Mouse (Mus musculus) midbrain, embryonic 12.5 days (tissue): Measurements from ENCODE around the gene Dlg2. TPM values are rescaled to one million over a fixed set of nuclear protein-coding genes. Genes with fewer than 3 reads are reported as not detected.

ENCODE experiments used
- ATAC-seq: fragments of 200-750 bp; cut with Nextera tagmentation; 2 replicates; pipeline ENCODE4 v1.8.0; 2017; ENCODE audit warnings: low read depth, moderate TSS enrichment, moderate library complexity; ENCODE audit not compliant: low FRiP score
- H3K27ac ChIP-seq: fragments of 300-500 bp; sonication (generic); replicated peaks from 2 replicates; pipeline ENCODE4 v1.5.1; 2016; ENCODE audit warnings: mild to moderate bottlenecking
- H3K27me3 ChIP-seq: fragments of 300-500 bp; sonication (generic); 2 replicates; pipeline ENCODE4 v1.6.1; 2016; ENCODE audit warnings: mild to moderate bottlenecking
- H3K36me3 ChIP-seq: fragments of 300-500 bp; sonication (generic); 2 replicates; pipeline ENCODE4 v1.6.1; 2016
- H3K4me1 ChIP-seq: fragments of 300-500 bp; sonication (generic); 2 replicates; pipeline ENCODE4 v1.6.1; 2016
- H3K4me2 ChIP-seq: fragments of 300-500 bp; sonication (generic); replicated peaks from 2 replicates; pipeline ENCODE4 v1.6.1; 2016; ENCODE audit warnings: mild to moderate bottlenecking, moderate library complexity
- H3K4me3 ChIP-seq: fragments of 300-500 bp; sonication (generic); 2 replicates; pipeline ENCODE4 v1.5.1; 2016; ENCODE audit warnings: mild to moderate bottlenecking
- H3K9ac ChIP-seq: fragments of 300-500 bp; sonication (generic); replicated peaks from 2 replicates; pipeline ENCODE4 v1.6.1; 2016; ENCODE audit warnings: mild to moderate bottlenecking, moderate library complexity
- H3K9me3 ChIP-seq: fragments of 300-500 bp; sonication (generic); 2 replicates; pipeline ENCODE4 v1.6.1; 2016; ENCODE audit warnings: mild to moderate bottlenecking
- WGBS: fragments of 180-500 bp; shearing (Covaris S2); methylation state at CpG from one replicate; pipeline ENCODE4 v1.1.7; 2016; 5-methylcytosine and 5-hydroxymethylcytosine counted together
- polyA plus RNA-seq: library from polyadenylated mRNA; unstranded; fragments of >200 nt; fragmentation: Nextera tagmentation; extraction: Ambion mirVana; gene quantifications from 2 replicates; pipeline ENCODE4 v1.2.1, GENCODE M21; 2016

Gene Dlg2
- polyA plus RNA-seq, 1 experiment from 2014 or later = 4.2 TPM

DNA sequence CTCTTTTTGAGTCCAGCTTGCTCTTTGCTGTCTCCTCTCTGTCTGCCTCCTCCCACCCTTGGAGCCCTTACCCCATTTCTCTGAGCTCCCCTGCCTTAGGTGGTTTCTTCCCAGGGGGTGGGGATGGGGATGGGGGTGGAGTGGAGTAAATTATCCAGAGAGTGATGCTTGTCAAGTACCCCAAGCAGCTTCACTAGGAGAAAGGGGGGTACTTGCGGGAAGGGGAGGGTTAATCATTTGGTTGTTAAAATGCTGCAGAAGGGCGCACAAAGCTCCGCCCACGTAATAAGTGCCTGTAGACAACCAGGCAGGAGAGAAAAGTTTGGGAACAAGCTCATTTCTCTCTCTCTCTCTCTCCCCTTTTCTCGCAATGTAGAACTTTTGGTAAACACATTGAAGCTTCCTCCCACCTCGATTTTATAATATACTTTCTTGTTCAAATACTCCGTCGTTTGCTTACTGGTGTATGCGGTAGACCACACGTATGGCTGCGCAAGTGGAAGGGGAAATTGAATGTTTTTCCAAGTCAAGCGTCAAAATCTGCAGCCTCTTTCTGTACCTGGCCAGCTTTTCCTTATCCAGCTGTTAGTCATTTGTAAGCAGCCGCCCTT lies 410.0 kb downstream of the Dlg2 start:
- peak; percentile 69 for ATAC-seq
- H3K4me3 ChIP-seq = peak overlapping the region; percentile 45
- H3K9ac ChIP-seq = peak overlapping the region; percentile 60; the same call in 1 of the 2 replicates
- no peaks in the 10 kb centered on the region; the same call in 1 of the 2 replicates for H3K27me3 ChIP-seq
- peaks cover 9% of the 10 kb centered on the region for H3K4me1 ChIP-seq
- no peaks in the 10 kb centered on the region for H3K9me3 ChIP-seq
- peak overlapping the region; percentile 65; the same call in 1 of the 2 replicates for H3K27ac ChIP-seq
- H3K36me3 ChIP-seq = no peaks in the 10 kb centered on the region
- peak overlapping the region; percentile 84 for H3K4me2 ChIP-seq
- WGBS = under 1% methylated on average over 13 of the region's 13 CpGs

DNA sequence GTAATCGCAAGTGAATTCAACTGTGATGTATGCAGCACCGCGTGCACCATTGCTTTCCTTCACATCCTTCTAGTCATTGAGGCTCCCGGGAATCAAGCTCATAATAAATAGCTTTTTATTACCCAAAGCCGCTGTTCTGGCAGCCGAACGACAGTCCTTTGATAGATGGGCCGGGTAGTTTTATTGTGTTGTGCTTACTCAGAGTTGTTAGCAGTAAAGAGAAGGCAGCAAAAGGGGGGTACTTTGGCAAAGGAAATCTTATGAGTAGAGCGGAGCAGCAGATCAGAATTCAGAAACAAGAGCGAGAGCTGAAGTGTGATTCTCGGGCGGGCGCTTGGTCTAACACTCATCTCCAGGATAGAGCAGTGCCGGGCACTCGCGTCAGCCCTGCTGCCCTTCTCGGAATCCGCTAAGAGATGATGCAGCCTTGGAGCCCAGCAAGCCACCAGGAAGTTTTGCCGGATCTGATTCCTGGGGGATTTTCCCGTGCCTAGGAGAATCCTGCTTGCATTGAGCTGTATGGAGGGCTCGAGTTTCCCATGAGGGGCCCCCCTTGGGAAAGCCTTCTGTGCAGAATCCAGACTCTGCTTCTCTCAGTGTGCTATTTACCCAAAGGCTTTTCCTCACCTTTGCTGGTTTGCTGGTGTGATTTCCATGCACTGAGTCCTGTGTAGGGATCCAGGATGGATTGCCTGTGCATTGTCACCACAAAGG lies 410.7 kb downstream of the Dlg2 start:
- Histone ChIP-seq H3K4me2 (peak overlapping the region; percentile 84), H3K27me3 (no peaks in the 10 kb centered on the region; the same call in 1 of the 2 replicates), H3K4me1 (peaks cover 9% of the 10 kb centered on the region), H3K9me3 (no peaks in the 10 kb centered on the region), H3K4me3 (peak overlapping the region; percentile 45), H3K27ac (peak overlapping the region; percentile 65), H3K9ac (peak overlapping the region; percentile 60), H3K36me3 (no peaks in the 10 kb centered on the region)
- peak; percentile 87 for ATAC-seq
- under 1% methylated on average over 21 of the region's 21 CpGs for WGBS

DNA sequence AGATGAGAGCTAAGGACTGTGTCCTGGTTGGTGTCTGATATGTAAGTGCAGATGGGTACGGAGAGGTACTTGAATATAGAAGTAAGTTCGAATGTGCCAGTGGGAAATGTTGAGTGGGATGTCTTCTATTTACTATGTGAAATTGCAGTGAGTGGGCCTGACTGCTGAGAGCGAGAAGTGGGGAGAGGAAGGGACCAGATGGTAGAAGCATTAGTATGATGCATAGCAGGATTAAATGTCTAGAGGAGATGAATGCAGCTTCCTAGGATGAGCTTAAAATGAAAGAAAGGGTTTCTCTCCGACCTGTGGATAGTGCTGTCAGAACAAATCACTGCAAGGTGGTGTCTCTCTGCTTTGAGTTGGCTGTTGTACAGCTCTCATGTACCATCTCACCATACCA lies 451.0 kb downstream of the Dlg2 start:
- Histone ChIP-seq H3K27me3 (no peaks in the 10 kb centered on the region), H3K4me3 (no peak overlapping the region), H3K9ac (no peak overlapping the region), H3K4me2 (no peak overlapping the region), H3K27ac (no peak overlapping the region), H3K36me3 (no peaks in the 10 kb centered on the region), H3K4me1 (no peaks in the 10 kb centered on the region), H3K9me3 (no peaks in the 10 kb centered on the region)
- 71% methylated on average over 4 of the region's 4 CpGs for WGBS
- no peak for ATAC-seq

DNA sequence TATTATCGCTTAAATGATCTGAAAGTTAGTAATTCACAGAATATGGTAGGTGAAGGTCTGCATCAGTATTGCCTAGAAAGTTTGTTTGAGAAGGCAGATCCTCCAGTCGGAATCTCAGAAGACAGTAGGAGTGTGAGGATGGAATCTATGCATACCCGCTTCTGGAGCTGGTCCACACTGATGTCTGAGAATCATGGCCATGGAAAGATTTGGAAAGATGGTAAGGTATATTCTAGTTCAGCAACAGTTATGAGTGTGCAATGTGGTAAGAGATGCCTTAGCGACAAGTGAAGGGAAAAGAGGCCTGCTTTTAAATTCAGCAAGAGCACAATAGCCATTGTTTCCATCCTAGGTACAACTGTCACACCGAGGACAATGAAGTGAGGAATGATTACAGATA lies 464.3 kb downstream of the Dlg2 start:
- H3K36me3 ChIP-seq = no peaks in the 10 kb centered on the region
- no peak overlapping the region for H3K4me2 ChIP-seq
- 83% methylated on average over 5 of the region's 5 CpGs for WGBS
- H3K4me1 ChIP-seq = no peaks in the 10 kb centered on the region
- no peak overlapping the region for H3K27ac ChIP-seq
- H3K9ac ChIP-seq = no peak overlapping the region
- no peaks in the 10 kb centered on the region for H3K9me3 ChIP-seq
- no peaks in the 10 kb centered on the region for H3K27me3 ChIP-seq
- ATAC-seq = no peak
- no peak overlapping the region for H3K4me3 ChIP-seq

DNA sequence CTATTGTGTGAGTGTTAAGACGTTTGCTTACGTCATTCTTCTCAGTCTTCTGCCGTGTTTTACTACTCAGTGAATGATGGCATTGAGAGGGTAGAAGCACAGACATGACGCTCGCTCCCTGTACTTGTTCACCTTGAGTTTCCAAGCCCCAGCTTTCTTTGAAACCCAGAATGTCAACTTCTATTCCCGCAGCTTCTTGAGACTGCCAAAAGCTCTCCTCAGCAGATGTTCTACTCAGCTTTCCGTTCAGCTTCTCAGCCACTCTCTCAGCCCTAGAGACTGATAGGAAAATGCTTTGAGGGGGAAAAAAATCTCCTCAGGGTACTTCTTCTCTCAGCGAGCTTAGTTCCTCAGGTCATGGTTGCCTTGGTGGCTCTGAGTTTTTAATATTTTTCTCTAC lies 470.6 kb downstream of the Dlg2 start:
- no peaks in the 10 kb centered on the region for H3K9me3 ChIP-seq
- no peak overlapping the region for H3K9ac ChIP-seq
- no peak for ATAC-seq
- no peak overlapping the region for H3K4me3 ChIP-seq
- H3K27me3 ChIP-seq = no peaks in the 10 kb centered on the region
- 85% methylated on average over 8 of the region's 8 CpGs for WGBS
- H3K36me3 ChIP-seq = no peaks in the 10 kb centered on the region
- no peak overlapping the region for H3K27ac ChIP-seq
- no peak overlapping the region for H3K4me2 ChIP-seq
- H3K4me1 ChIP-seq = no peaks in the 10 kb centered on the region

DNA sequence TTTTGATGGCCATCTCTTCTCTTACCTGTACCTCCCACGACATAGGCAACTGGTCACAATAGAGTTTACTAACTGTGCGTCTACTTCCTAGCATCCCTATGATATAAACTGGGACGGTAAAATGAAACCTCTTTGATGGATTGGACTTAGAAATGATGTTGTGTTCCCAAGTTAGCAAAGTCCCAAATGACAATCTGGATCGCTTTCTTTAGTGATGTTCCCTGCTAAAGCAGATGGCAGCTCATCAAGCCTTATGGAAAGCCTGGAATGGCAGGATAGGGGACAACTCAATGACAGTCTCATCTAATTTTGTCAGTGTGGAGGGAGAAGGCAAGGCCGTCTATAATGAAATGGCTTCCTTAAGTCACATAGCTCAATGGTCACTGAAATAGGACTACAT lies 472.7 kb downstream of the Dlg2 start:
- H3K36me3 ChIP-seq = no peaks in the 10 kb centered on the region
- H3K27me3 ChIP-seq = no peaks in the 10 kb centered on the region
- H3K4me3 ChIP-seq = no peak overlapping the region
- H3K9ac ChIP-seq = no peak overlapping the region
- H3K4me2 ChIP-seq = no peak overlapping the region
- H3K9me3 ChIP-seq = no peaks in the 10 kb centered on the region
- 91% methylated on average over 5 of the region's 5 CpGs for WGBS
- no peak overlapping the region for H3K27ac ChIP-seq
- ATAC-seq = no peak
- no peaks in the 10 kb centered on the region for H3K4me1 ChIP-seq

DNA sequence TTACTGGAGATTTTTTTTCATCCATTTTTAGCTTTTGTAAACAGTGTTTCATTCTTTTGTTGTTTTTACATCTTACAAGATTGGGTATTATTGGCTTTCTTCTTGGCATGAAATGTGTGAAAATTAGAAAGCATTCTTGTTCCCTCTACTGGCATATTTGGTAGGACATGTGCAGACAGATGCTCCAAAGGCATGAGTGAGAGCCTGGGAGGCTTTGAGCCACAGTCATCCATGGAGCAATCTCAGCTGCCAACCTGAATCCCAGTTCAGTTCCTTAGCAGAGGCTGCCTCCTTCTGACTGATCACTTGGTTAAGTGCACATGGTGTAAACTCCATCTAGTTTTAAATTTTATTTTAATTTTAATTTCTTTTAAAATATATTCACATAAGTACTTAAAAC lies 500.8 kb downstream of the Dlg2 start:
- no peak overlapping the region for H3K9ac ChIP-seq
- H3K9me3 ChIP-seq = no peaks in the 10 kb centered on the region
- H3K4me1 ChIP-seq = no peaks in the 10 kb centered on the region
- H3K27ac ChIP-seq = no peak overlapping the region
- no peaks in the 10 kb centered on the region for H3K27me3 ChIP-seq
- ATAC-seq = no peak
- no peak overlapping the region for H3K4me2 ChIP-seq
- no peak overlapping the region for H3K4me3 ChIP-seq
- H3K36me3 ChIP-seq = no peaks in the 10 kb centered on the region

DNA sequence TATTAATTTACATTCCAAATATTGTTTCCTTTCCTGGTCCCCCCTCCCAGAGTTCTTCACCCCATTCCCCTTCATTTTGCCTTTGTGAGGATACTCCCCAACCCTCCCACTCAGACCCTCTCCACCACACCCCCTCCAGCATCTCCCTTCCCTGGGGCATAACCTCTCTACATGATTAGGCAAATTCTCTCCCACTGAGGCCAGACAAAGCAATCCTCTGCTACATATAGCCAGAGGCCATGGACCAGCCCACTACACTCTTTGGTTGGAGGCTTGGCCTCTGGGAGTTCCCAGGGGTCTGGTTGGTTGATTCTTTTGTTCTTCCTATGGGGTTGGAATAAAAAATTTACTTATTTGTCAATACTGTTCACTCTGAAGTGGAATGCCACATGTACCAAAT lies 505.6 kb downstream of the Dlg2 start:
- H3K9ac ChIP-seq = no peak overlapping the region
- H3K9me3 ChIP-seq = no peaks in the 10 kb centered on the region
- H3K4me2 ChIP-seq = no peak overlapping the region
- no peaks in the 10 kb centered on the region for H3K27me3 ChIP-seq
- no peak overlapping the region for H3K4me3 ChIP-seq
- ATAC-seq = peak; percentile 73
- no peaks in the 10 kb centered on the region for H3K36me3 ChIP-seq
- no peaks in the 10 kb centered on the region for H3K4me1 ChIP-seq
- H3K27ac ChIP-seq = no peak overlapping the region

DNA sequence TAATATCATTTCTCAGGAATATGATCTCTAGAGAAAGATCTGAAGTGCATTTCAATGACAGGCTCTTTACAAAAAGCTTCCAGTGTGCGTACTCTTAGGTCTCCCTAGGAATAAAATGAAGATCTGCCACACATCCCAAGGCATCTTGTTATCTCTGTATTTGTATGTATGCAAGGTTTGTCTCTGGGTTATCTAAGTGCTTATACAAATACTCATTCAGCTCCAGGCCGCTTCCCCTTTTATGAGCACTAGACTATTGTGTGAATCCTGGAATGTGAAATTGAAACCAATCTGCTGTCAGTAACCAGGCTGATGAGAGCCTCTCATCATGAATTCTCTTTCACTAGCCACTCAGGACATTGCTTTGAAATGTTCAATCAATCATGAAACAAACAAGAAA lies 534.2 kb downstream of the Dlg2 start:
- Histone ChIP-seq H3K4me3 (no peak overlapping the region), H3K27ac (no peak overlapping the region), H3K27me3 (no peaks in the 10 kb centered on the region), H3K36me3 (no peaks in the 10 kb centered on the region), H3K9me3 (no peaks in the 10 kb centered on the region), H3K9ac (no peak overlapping the region), H3K4me1 (no peaks in the 10 kb centered on the region), H3K4me2 (no peak overlapping the region)
- WGBS = 71% methylated on average over 2 of the region's 2 CpGs
- no peak for ATAC-seq

DNA sequence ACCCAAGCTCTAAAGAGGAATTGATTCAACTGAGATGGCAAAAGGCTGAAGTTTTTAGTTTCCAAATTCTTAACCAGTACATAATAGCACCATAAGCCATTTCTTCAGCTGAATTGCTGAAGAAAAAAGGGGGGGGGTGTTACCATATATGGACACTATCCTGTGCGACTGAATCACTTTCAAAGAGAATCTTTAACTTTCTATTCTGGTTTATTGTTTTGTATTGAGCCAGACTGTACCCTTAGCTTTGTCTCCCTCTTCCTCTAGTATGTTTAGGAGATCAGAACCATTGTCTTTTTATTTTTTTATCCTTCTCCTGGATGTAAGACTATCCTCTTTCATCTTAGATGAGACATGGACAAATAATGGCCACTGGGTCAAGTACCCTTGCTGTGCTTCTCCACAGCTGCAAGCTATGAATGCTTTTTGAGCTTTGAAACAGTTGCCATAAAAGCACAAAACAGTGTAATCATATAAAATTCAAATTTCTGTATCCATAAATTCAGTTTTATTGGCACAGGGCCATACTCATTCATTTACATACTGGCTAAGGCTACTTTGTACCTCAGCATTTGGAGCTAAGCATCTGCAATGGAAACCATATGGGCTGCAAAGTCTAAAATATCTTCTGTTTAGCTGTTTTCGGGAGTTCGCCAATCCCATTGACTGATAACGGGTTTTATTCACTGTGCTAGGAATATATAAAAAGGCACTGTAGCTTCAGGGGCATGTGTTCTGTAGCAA lies 568.7 kb downstream of the Dlg2 start:
- 86% methylated on average over 4 of the region's 4 CpGs for WGBS
- ATAC-seq = no peak

DNA sequence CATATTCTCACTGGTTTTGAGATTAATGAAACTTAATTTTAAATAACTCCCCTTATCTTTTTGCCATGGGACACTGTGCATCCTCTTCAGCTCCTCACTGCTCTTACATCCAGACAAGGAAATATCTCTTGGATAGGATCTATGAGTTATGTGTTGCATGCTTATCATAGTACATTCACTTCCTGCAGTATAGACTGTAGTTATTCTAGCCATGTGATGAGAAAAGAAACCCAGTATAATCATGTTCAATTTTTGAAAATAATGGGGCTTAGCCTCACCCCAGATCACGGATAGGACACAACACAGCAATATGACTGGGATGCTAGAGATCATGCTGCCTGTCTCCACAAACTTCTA lies 569.2 kb downstream of the Dlg2 start:
- whole genome bisulfite sequencing = 76% methylated on average over 1 of the region's 1 CpGs
- H3K9me3 ChIP-seq = no peaks in the 10 kb centered on the region
- no peaks in the 10 kb centered on the region for H3K36me3 ChIP-seq

More for the DNA sequence above, 568.7 kb downstream of the Dlg2 start:
- H3K27ac ChIP-seq = no peak overlapping the region
- no peaks in the 10 kb centered on the region for H3K36me3 ChIP-seq
- no peaks in the 10 kb centered on the region for H3K27me3 ChIP-seq
- H3K9ac ChIP-seq = no peak overlapping the region
- no peak overlapping the region for H3K4me3 ChIP-seq
- H3K9me3 ChIP-seq = no peaks in the 10 kb centered on the region
- H3K4me1 ChIP-seq = no peaks in the 10 kb centered on the region
- H3K4me2 ChIP-seq = no peak overlapping the region

DNA sequence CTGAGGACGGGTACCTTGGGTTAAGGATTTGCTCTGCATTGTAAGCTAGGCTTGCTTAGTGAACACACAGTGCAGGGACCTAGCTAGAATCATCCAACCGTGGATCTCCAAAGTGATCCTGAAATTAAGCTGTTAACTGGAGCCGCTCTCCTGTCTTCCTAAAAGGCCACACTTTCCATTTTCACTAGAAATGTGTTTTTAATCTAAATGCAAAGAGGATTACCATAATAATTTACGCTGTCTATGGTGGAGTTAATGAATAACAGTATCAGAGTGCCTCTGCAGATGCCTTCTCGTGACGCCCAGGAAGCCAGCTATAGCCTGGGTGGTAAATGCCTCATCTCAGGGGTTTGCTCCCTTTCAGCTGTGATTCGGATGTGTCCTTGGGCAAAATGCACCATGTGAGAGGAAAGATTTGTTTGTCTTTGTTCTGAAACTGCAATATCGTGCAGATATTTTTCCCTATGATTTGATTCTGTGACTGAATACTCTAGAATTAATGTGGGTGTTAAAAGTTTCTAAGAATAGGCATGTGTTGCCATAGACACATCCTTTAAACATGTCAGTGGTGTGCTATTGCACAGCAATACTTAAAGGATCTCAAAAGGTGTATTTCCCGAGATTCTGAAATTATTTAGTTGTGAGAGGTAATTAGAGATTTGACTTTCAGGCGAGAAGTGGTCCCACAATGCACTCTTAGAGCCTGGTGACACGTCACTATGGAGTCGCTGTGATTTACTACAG lies 587.0 kb downstream of the Dlg2 start:
- WGBS = 44% methylated on average over 12 of the region's 12 CpGs
- no peaks in the 10 kb centered on the region; the same call in 1 of the 2 replicates for H3K9me3 ChIP-seq
- peak; percentile 75 for ATAC-seq
- H3K9ac ChIP-seq = no peak overlapping the region
- no peaks in the 10 kb centered on the region for H3K27me3 ChIP-seq
- no peak overlapping the region for H3K27ac ChIP-seq
- H3K4me1 ChIP-seq = no peaks in the 10 kb centered on the region
- H3K36me3 ChIP-seq = no peaks in the 10 kb centered on the region
- no peak overlapping the region for H3K4me2 ChIP-seq
- H3K4me3 ChIP-seq = no peak overlapping the region

More for the DNA sequence above, 569.2 kb downstream of the Dlg2 start:
- Histone ChIP-seq H3K9ac (no peak overlapping the region), H3K4me1 (no peaks in the 10 kb centered on the region), H3K4me2 (no peak overlapping the region), H3K27me3 (no peaks in the 10 kb centered on the region), H3K27ac (no peak overlapping the region), H3K4me3 (no peak overlapping the region)
- ATAC-seq = no peak
